Mouse (Mus musculus) cortical plate, adult 2 months (tissue): ENCODE results near the gene Ampd3. TPM values are rescaled to one million over a fixed set of nuclear protein-coding genes. Genes with fewer than 3 reads are reported as not detected.

ENCODE experiments used
- H3K27ac ChIP-seq: fragments of 200-500 bp; 2 replicates; pipeline ENCODE4 v1.5.1; 2012; ENCODE audit warnings: low read length, control low read depth, inconsistent platforms; ENCODE audit not compliant: insufficient read depth
- H3K4me1 ChIP-seq: fragments of 200-500 bp; 2 replicates; pipeline ENCODE4 v1.6.1; 2011; ENCODE audit warnings: low read length; ENCODE audit not compliant: control insufficient read depth, insufficient read depth
- H3K4me3 ChIP-seq: fragments of 200-500 bp; 2 replicates; pipeline ENCODE4 v1.5.1; 2011; ENCODE audit warnings: mild to moderate bottlenecking, low read length, control low read depth; ENCODE audit not compliant: insufficient read depth
- CTCF ChIP-seq: fragments of 200-500 bp; IDR thresholded peaks from 2 replicates; pipeline ENCODE4 v1.5.1; 2011; ENCODE audit warnings: mild to moderate bottlenecking, control low read depth, low read length; ENCODE audit not compliant: insufficient read depth; ENCODE audit errors: extremely low read depth
- POLR2A ChIP-seq: fragments of 200-500 bp; IDR thresholded peaks from 2 replicates; pipeline ENCODE4 v1.6.1; 2011; ENCODE audit warnings: mild to moderate bottlenecking, low read length, control low read depth; ENCODE audit not compliant: insufficient read depth; ENCODE audit errors: extremely low read depth
- polyA plus RNA-seq: library from polyadenylated mRNA; depleted of rRNA; stranded (reverse); fragments of >200 nt; gene quantifications from 2 replicates; pipeline ENCODE4 v1.2.3, GENCODE M21; 2012

Ampd3 gene
- polyA plus RNA-seq, 1 experiment, result 22.0 TPM

GRCm38 (mm10) chr7:110823076-110823475 is 55.1 kb downstream of the Ampd3 start:
- TF ChIP-seq POLR2A (no peak), CTCF (no peak)
- Histone ChIP-seq H3K4me3 (no peak overlapping the region), H3K27ac (no peak overlapping the region), H3K4me1 (peaks cover 7% of the 10 kb centered on the region)

GRCm38 (mm10) chr7:110823593-110823992 is 55.6 kb downstream of the Ampd3 start:
- TF ChIP-seq POLR2A (no peak), CTCF (no peak)
- Histone ChIP-seq H3K4me3 (no peak overlapping the region), H3K27ac (no peak overlapping the region), H3K4me1 (peaks cover 7% of the 10 kb centered on the region)

DNA sequence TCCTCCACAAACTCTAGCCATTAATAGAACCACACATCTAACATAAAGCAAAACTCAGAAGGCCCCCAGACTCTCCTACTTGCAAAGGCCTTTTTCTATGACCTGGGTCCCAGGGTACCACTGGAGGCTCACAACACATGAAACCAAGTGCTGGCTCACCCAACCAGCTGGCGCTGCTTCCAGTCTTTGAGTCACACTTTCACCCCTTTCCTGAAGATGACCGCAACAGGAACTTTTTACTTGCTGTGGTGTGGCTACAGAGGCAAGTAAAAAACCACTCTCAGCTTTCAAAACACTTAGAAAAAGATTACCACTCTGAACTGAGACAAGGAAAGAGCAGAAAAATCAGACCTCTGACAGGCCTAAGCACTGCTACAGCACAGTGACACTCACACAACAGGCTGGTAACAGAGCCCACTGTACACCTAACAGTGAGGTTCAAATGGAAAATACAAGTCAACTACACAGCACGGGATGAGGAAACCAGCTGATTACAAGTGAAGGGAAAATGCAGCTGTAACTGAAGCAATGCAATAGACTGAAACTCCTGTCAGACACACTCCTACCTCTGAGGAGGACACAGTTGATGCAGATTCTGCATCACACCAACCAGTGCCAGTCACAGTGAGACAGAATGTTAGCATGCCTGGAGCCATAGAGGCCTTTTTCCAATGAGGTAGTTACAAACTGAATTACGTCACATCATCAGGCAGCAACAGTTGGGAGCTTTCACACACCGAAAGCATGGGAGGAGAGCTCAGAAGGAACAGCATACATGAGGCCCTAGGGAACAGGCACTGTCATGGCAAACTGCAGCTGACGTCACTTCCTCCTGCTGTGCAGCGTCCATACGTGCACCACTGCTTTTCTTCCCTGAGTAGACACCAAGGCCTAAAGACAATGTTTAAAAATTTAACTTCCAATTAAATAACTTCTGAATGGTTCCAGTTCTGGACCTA is 56.3 kb downstream of the Ampd3 start:
- H3K4me3 ChIP-seq, result no peak overlapping the region
- H3K4me1 ChIP-seq, result peaks cover 5% of the 10 kb centered on the region; the same call in 1 of the 2 replicates
- TF ChIP-seq POLR2A (no peak), CTCF (no peak)
- no peak overlapping the region for H3K27ac ChIP-seq

- no peak for TF ChIP-seq CTCF
- TF ChIP-seq POLR2A, result no peak
- Histone ChIP-seq H3K4me3 (no peak overlapping the region), H3K4me1 (no peaks in the 10 kb centered on the region), H3K27ac (no peak overlapping the region)
Observed at GRCm38 (mm10) chr7:110833024-110833423, 65.0 kb downstream of the Ampd3 start.

- H3K4me3 ChIP-seq, result no peak overlapping the region
- TF ChIP-seq CTCF, result no peak
- no peak overlapping the region for H3K27ac ChIP-seq
- no peaks in the 10 kb centered on the region for H3K4me1 ChIP-seq
Observed at GRCm38 (mm10) chr7:110834018-110834417, 66.0 kb downstream of the Ampd3 start.

- TF ChIP-seq CTCF, result no peak
- no peak for TF ChIP-seq POLR2A
- H3K27ac ChIP-seq, result no peak overlapping the region
- no peaks in the 10 kb centered on the region for H3K4me1 ChIP-seq
- no peak overlapping the region for H3K4me3 ChIP-seq
Observed at GRCm38 (mm10) chr7:110834522-110834921, 66.5 kb downstream of the Ampd3 start.

- H3K4me1 ChIP-seq, result peaks cover 2% of the 10 kb centered on the region; the same call in 1 of the 2 replicates
- TF ChIP-seq CTCF, result no peak
- TF ChIP-seq POLR2A, result no peak
- no peak overlapping the region for H3K4me3 ChIP-seq
- H3K27ac ChIP-seq, result no peak overlapping the region
Observed at GRCm38 (mm10) chr7:110840332-110840731, 72.3 kb downstream of the Ampd3 start.

- Histone ChIP-seq H3K4me1 (peaks cover 2% of the 10 kb centered on the region; the same call in 1 of the 2 replicates), H3K27ac (peak within 1 kb of the TSS; percentile 89), H3K4me3 (peak within 1 kb of the TSS; percentile 88)
- TF ChIP-seq POLR2A (peak; percentile 86), CTCF (peak; percentile 32; the same call in 1 of the 2 replicates)
Observed at GRCm38 (mm10) chr7:110843916-110844874, 76.2 kb downstream of the Ampd3 start, which contains the start of gene Rnf141. TSS of gene Rnf141 (minus strand) at chr7:110844457.

DNA sequence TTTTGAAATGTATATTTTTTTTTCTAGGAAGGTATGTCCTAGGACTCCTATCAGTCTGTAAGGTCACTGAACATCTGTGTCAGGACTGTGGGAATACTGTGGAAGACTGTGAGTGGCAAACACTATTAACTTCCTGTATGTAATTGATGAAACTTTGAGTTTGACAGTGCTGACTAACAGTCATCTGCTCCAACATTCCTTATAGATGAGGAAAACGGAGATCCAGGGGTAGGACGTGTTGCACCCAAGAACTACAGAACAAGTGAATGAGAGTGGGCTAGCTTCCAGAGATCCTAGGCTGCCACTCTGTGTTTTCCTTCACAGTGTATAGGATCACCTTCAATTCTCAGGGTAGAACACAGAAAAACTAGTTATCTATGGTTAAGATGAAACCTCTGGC is 79.3 kb downstream of the Ampd3 start:
- Histone ChIP-seq H3K4me1 (peaks cover 2% of the 10 kb centered on the region; the same call in 1 of the 2 replicates), H3K4me3 (no peak overlapping the region), H3K27ac (no peak overlapping the region)
- TF ChIP-seq POLR2A (no peak), CTCF (no peak)
